Mouse (Mus musculus) ES-Bruce4 (cell line): ENCODE results near the gene Bcl2a1b.
"Not testable (repeated sequence)": the region's sequence is repeated elsewhere in the genome, so short reads cannot be mapped to it uniquely, and the experiment has no call there.

Source experiments
- CTCF ChIP-seq: IDR thresholded peaks from one replicate; pipeline ENCODE4 v1.8.1; 2011; ENCODE audit warnings: low read depth, low read length
- POLR2A ChIP-seq: IDR thresholded peaks from one replicate; pipeline ENCODE4 v1.8.1; 2011; ENCODE audit warnings: low read length; ENCODE audit not compliant: insufficient read depth

- not testable (repeated sequence) for TF ChIP-seq CTCF, POLR2A
These were observed 12.3 kb downstream of the Bcl2a1b start for GRCm38 (mm10) chr9:89211065-89211858.
